Mouse (Mus musculus) intestine, postnatal 0 days (tissue): Measurements from ENCODE around the gene Dctn2. TPM values are rescaled to one million over a fixed set of nuclear protein-coding genes. Genes with fewer than 3 reads are reported as not detected.

Experiments used
- ATAC-seq: fragments of 200-750 bp; cut with Nextera tagmentation; 2 replicates; pipeline ENCODE4 v1.8.0; 2017; ENCODE audit warnings: mild to moderate bottlenecking, moderate TSS enrichment, moderate library complexity
- H3K27ac ChIP-seq: fragments of 300-500 bp; sonication (generic); 2 replicates; pipeline ENCODE4 v1.5.1; 2014; ENCODE audit warnings: mild to moderate bottlenecking, low read depth, low read length, moderate library complexity
- H3K27me3 ChIP-seq: fragments of 300-500 bp; sonication (generic); replicated peaks from 2 replicates; pipeline ENCODE4 v1.6.1; 2014; ENCODE audit warnings: low read length, mixed read lengths; ENCODE audit not compliant: control insufficient read depth, insufficient read depth
- H3K36me3 ChIP-seq: fragments of 300-500 bp; sonication (generic); 2 replicates; pipeline ENCODE4 v1.6.1; 2014; ENCODE audit warnings: mild to moderate bottlenecking, moderate library complexity; ENCODE audit not compliant: control insufficient read depth, insufficient read depth
- H3K4me1 ChIP-seq: fragments of 300-500 bp; sonication (generic); replicated peaks from 2 replicates; pipeline ENCODE4 v1.6.1; 2014; ENCODE audit warnings: antibody characterized with exemption, low read length, mixed read lengths; ENCODE audit not compliant: control insufficient read depth, insufficient read depth
- H3K4me2 ChIP-seq: fragments of 300-500 bp; sonication (generic); replicated peaks from 2 replicates; pipeline ENCODE4 v1.6.1; 2014; ENCODE audit warnings: low read depth, mild to moderate bottlenecking, moderate library complexity
- H3K4me3 ChIP-seq: fragments of 300-500 bp; sonication (generic); 2 replicates; pipeline ENCODE4 v1.5.1; 2014; ENCODE audit warnings: low read depth, low read length
- H3K9ac ChIP-seq: fragments of 300-500 bp; sonication (generic); 2 replicates; pipeline ENCODE4 v1.6.1; 2014; ENCODE audit warnings: mild to moderate bottlenecking, low read depth, low read length
- H3K9me3 ChIP-seq: fragments of 300-500 bp; sonication (generic); 2 replicates; pipeline ENCODE4 v1.6.1; 2016; ENCODE audit warnings: mixed run types; ENCODE audit not compliant: control insufficient read depth
- CTCF ChIP-seq: sonication (generic); IDR thresholded peaks from 2 replicates; pipeline ENCODE4 v1.5.1; 2016; ENCODE audit warnings: low read depth, mild to moderate bottlenecking, control low read depth, antibody characterized with exemption, moderate library complexity
- WGBS: fragments of 180-500 bp; shearing (Covaris S2); extraction: QIAGEN DNeasy Blood & Tissue Kit; methylation state at CpG from one replicate; pipeline ENCODE4 v1.1.7; 2014; 5-methylcytosine and 5-hydroxymethylcytosine counted together
- polyA plus RNA-seq: library from polyadenylated mRNA; unstranded; fragments of >200 nt; fragmentation: Nextera tagmentation; extraction: Ambion mirVana; gene quantifications from 2 replicates; pipeline ENCODE4 v1.2.1, GENCODE M21; 2015

Gene Dctn2
- polyA plus RNA-seq, 1 experiment from 2014 or later: 143 TPM

DNA sequence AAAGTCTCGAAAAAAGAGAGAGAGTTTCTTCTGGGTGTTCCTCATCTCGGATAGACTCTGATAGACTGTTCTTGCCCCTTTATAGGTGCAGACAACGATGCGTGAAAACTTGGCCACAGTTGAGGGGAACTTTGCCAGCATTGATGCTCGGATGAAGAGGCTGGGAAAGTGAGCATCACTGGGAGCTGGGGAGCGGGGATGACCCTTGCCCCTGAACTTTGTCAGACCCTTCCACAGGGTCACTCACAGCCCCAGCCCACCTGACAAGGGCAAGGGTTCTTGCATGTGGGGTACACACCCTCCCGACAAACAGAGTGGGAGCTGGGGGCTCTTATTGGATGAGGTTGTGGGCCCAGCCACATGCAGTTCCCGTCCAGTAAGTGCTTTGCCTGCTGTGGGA, 15.1 kb downstream of the Dctn2 start:
- ATAC-seq: no peak
- no peaks in the 10 kb centered on the region for H3K27me3 ChIP-seq
- TF ChIP-seq CTCF: no peak

GRCm38 (mm10) chr10:127282620-127283215, 16.6 kb downstream of the Dctn2 start:
- ATAC-seq: no peak
- Histone ChIP-seq H3K4me2 (no peak overlapping the region), H3K36me3 (peaks cover 88% of the 10 kb centered on the region), H3K9ac (no peak overlapping the region), H3K4me1 (0 out of 2 replicates have a peak, but pooled peaks cover 7% of the 10 kb centered on the region), H3K27me3 (no peaks in the 10 kb centered on the region), H3K27ac (peak overlapping the region; percentile 50; the same call in 1 of the 2 replicates), H3K9me3 (no peaks in the 10 kb centered on the region), H3K4me3 (no peak overlapping the region)
- 63% methylated on average over 13 of the region's 13 CpGs for WGBS
- TF ChIP-seq CTCF: no peak

More for the DNA sequence above, 15.1 kb downstream of the Dctn2 start:
- Histone ChIP-seq H3K4me1 (no peaks in the 10 kb centered on the region), H3K9ac (no peak overlapping the region), H3K36me3 (peaks cover 99% of the 10 kb centered on the region), H3K4me3 (no peak overlapping the region), H3K9me3 (no peaks in the 10 kb centered on the region), H3K4me2 (no peak overlapping the region), H3K27ac (no peak overlapping the region)
- WGBS: 80% methylated on average over 8 of the region's 8 CpGs

GRCm38 (mm10) chr10:127284105-127284622, 18.0 kb downstream of the Dctn2 start:
- Histone ChIP-seq H3K9ac (no peak overlapping the region), H3K4me3 (no peak overlapping the region), H3K27ac (peak overlapping the region; percentile 35; the same call in 1 of the 2 replicates), H3K9me3 (no peaks in the 10 kb centered on the region), H3K27me3 (no peaks in the 10 kb centered on the region), H3K4me2 (no peak overlapping the region), H3K4me1 (0 out of 2 replicates have a peak, but pooled peaks cover 9% of the 10 kb centered on the region), H3K36me3 (peaks cover 74% of the 10 kb centered on the region)
- ATAC-seq: no peak
- WGBS: 91% methylated on average over 7 of the region's 7 CpGs
- no peak for TF ChIP-seq CTCF

DNA sequence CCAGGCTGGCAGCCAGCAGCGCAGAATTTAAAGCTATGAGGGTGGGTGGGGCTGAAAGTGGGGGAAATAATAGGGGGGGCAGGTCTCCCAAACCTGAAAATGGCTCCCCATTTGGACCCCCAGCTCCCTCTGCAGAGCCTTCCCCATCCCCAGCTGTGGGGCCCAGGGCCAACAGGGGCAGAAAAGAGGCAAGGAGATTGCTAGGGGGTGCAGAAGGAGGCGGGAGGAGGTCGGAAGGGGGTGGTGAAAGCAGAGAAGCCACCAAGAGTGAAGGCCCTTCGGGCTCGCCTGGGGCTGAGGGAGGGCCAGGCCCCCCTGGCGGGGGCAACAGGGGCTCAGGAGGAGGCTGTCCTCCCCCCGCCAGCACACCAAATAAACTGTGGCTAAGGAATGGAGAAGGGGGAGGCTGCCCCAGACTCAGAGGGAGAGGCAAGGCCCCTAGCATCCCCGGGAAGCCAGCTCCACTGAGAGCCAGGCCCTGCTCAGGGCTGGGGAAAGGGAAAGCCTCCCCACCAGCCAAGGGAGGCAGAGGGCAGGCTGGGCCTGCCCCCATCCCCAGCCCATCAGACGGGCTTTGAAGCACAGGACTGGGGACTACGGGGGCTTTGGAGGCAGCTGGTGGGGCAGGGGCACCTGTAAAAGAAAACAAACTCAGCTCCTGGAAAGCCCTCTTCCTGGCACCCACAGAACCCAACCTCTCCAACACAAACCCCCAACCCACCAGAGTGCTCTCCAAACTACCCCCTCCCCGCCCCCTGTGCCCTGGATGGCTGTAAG, 18.7 kb downstream of the Dctn2 start:
- no peak overlapping the region for H3K9ac ChIP-seq
- no peak for ATAC-seq
- WGBS: 79% methylated on average over 11 of the region's 11 CpGs

GRCm38 (mm10) chr10:127285644-127286043, 19.5 kb downstream of the Dctn2 start:
- ATAC-seq: no peak
- Histone ChIP-seq H3K36me3 (peaks cover 59% of the 10 kb centered on the region), H3K9ac (no peak overlapping the region), H3K4me1 (0 out of 2 replicates have a peak, but pooled peaks cover 9% of the 10 kb centered on the region), H3K9me3 (no peaks in the 10 kb centered on the region), H3K4me3 (no peak overlapping the region), H3K4me2 (no peak overlapping the region), H3K27me3 (no peaks in the 10 kb centered on the region), H3K27ac (no peak overlapping the region)
- WGBS: 78% methylated on average over 13 of the region's 13 CpGs
- TF ChIP-seq CTCF: no peak

More for the DNA sequence above, 18.7 kb downstream of the Dctn2 start:
- 0 out of 2 replicates have a peak, but pooled peaks cover 9% of the 10 kb centered on the region for H3K4me1 ChIP-seq
- H3K36me3 ChIP-seq: peaks cover 66% of the 10 kb centered on the region
- H3K4me3 ChIP-seq: no peak overlapping the region
- no peak for TF ChIP-seq CTCF
- H3K4me2 ChIP-seq: no peak overlapping the region
- H3K27ac ChIP-seq: no peak overlapping the region
- H3K27me3 ChIP-seq: no peaks in the 10 kb centered on the region
- H3K9me3 ChIP-seq: no peaks in the 10 kb centered on the region

DNA sequence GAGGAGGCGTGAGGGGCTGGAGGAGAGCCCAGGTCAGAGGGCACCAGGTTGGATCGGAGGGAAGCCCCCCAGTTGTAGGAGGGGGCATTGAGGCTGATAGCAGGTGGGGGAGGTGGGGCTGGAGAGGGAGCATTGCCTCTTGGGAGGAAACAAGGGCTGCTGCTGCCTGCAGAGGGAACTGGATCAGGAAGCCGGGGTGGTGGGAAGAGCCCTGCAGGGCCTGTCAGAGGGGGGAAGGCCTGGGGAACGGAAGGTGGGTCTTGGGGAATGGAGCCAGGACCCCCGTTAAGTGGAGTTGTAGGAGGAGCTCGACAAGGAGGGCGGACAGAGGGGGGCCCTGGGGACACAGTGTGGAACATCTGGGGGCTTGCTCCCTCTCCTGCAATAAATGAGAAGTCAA, 20.0 kb downstream of the Dctn2 start:
- no peaks in the 10 kb centered on the region for H3K27me3 ChIP-seq
- H3K4me3 ChIP-seq: no peak overlapping the region
- 0 out of 2 replicates have a peak, but pooled peaks cover 9% of the 10 kb centered on the region for H3K4me1 ChIP-seq
- H3K4me2 ChIP-seq: peak overlapping the region; percentile 75
- no peak overlapping the region for H3K9ac ChIP-seq
- 78% methylated on average over 6 of the region's 7 CpGs for WGBS
- ATAC-seq: no peak
- H3K36me3 ChIP-seq: peaks cover 55% of the 10 kb centered on the region
- no peaks in the 10 kb centered on the region for H3K9me3 ChIP-seq
- H3K27ac ChIP-seq: no peak overlapping the region
- TF ChIP-seq CTCF: no peak
